Mouse (Mus musculus) kidney, adult 2 months (tissue): ENCODE results near the gene Zfp239.

Experiments used
- CTCF ChIP-seq: fragments of 200-500 bp; conservative IDR thresholded peaks from 2 replicates; pipeline ENCODE4 v1.5.1; 2011; ENCODE audit warnings: low read depth, mild to moderate bottlenecking, control low read depth, low read length, moderate library complexity, mixed read lengths; ENCODE audit not compliant: insufficient read depth, insufficient read length
- POLR2A ChIP-seq: fragments of 200-500 bp; IDR thresholded peaks from one replicate; pipeline ENCODE4 v1.6.1; 2011; ENCODE audit warnings: low read depth, low read length, control low read depth

DNA sequence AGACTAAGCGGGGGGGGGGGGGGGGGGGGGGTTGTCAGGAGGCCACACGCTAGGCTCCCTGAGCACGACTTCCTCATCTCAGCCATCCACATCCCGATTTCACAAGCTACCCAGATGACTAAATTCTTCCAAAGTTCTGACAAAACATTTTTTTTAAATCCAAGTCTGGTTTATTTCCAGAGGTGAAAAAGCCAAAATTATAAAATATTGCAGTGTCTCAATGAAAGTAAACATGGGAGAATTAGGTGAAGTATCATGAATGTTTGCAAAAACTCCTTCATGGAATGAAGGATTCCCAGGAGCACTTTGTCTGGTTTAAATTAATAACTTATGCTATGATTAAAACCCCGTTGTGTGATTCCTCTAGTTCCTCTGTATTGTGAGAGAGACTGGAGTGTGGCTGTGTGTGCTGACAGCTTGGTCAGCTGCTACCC is 44.8 kb upstream of the Zfp239 start:
- TF ChIP-seq CTCF (no peak), POLR2A (no peak)
